Mouse (Mus musculus): ENCODE results near the gene Abcc8.
A peak's percentile ranks its signal among the peaks of the same experiment; 100 is the strongest.

Abcc8 gene

DNA sequence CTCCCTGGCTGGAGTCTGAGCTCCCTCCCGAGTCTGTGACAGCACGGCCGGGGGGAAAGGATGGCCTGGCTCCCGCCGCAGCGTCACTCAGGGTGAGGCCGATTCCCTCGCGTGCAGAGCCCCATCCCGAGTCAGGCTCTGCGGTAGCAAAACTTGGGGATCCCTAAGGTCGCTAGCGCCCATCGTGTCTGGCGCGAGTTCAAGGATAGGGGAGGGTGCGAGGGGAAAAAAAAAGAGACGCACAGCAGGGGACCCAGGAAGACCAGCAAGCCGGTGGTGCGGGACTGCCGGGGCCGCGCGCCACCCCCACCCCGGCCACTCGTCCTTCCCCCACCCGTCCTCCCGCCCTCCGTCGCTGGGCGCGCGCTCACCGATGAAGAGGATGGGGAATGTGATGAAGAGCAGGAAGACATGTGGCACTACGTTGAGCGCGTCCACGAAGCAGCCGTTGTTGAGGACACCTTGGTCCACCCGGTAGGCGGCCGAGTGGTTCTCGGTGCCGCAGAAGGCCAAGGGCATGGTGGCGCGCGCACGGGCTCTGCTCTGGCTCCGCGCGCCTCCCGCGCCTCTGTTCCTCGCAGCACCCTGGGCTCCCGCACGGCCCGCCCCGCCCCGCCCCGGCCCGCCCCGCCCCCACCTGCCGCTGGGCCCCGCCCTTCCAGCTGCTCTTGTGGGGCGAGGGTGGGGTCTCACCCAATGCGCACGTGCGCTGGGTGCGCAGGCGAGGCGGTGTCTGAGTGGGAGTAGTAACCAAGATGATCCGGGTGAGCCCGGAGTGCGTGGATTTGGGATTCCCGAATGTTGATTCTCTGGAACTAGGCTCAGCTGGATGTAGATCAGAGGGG is at the start of gene Abcc8:
Gene Abcc8, minus strand, starts transcription at position 603 of the 845 bp plus-strand sequence.
- H3K27me3 ChIP-seq (ENCODE audit: control insufficient read depth, insufficient read depth, low read length, poor library complexity, severe bottlenecking): no peaks in the 10 kb centered on the region
- H3K36me3 ChIP-seq (ENCODE audit: control insufficient read depth, insufficient read depth, low read length, poor library complexity, severe bottlenecking): no peaks in the 10 kb centered on the region
- DNase-seq (ENCODE audit: low read depth, low spot score): no peak

DNA sequence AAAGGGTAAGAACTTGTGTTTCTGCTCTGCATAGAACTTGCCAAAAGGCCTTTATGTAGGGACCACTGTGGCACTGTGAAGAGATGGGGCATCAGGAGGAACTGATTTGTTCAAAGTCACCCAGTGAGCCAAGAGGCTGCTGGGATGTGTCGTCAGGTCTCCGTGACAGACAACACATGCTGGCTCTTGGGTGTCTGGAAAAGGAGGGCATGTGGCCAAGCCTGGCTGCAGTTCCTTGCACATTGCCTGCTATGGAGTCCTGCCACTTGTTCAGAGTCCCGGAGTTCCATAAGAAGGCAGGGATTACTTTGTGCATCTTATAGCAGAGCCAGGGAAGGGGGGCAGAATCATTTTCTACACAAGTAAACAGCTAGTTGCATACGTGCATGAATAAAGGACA is 47.1 kb upstream of the Abcc8 start:
- H3K36me3 ChIP-seq (ENCODE audit: control insufficient read depth, insufficient read depth, low read length, poor library complexity, severe bottlenecking): no peaks in the 10 kb centered on the region

GRCm38 (mm10) chr7:46226253-46226652 is 46.4 kb upstream of the Abcc8 start:
- Histone ChIP-seq H3K36me3 (ENCODE audit: control insufficient read depth, insufficient read depth, low read length, poor library complexity, severe bottlenecking) (no peaks in the 10 kb centered on the region), H3K27me3 (ENCODE audit: control insufficient read depth, insufficient read depth, low read length, poor library complexity, severe bottlenecking) (no peaks in the 10 kb centered on the region)
- DNase-seq (ENCODE audit: low read depth, low spot score): peak; percentile 47

More for the DNA sequence above, 47.1 kb upstream of the Abcc8 start:
- DNase-seq (ENCODE audit: low read depth, low spot score): no peak
- no peaks in the 10 kb centered on the region for H3K27me3 ChIP-seq (ENCODE audit: control insufficient read depth, insufficient read depth, low read length, poor library complexity, severe bottlenecking)

GRCm38 (mm10) chr7:46220591-46221129 is 40.8 kb upstream of the Abcc8 start:
- Histone ChIP-seq H3K36me3 (ENCODE audit: control insufficient read depth, insufficient read depth, low read length, poor library complexity, severe bottlenecking) (no peaks in the 10 kb centered on the region), H3K27me3 (ENCODE audit: control insufficient read depth, insufficient read depth, low read length, poor library complexity, severe bottlenecking) (no peaks in the 10 kb centered on the region)
- DNase-seq (ENCODE audit: low read depth, low spot score): no peak

DNA sequence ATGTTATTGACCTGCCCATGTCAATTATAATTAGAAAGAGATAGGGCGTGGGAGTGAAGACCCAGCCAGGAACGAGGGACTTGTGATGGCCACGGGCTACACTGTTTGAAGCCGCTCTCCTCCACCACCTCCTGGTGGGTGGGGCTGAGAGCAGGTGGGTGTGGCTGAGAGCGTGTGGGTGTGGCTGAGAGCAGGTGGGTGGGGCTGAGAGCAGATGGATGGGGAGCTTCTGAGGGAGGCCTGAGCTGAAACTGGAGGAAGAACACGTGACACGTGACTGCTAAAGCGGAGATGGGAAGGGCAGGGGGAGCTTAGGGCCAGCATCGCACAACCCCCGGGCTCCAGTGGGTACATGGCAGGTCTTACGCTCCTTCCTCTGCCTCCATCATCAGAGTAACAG is 38.6 kb upstream of the Abcc8 start:
- Histone ChIP-seq H3K27me3 (ENCODE audit: control insufficient read depth, insufficient read depth, low read length, poor library complexity, severe bottlenecking) (no peaks in the 10 kb centered on the region), H3K36me3 (ENCODE audit: control insufficient read depth, insufficient read depth, low read length, poor library complexity, severe bottlenecking) (no peaks in the 10 kb centered on the region)
- peak; percentile 3 for DNase-seq (ENCODE audit: low read depth, low spot score)

DNA sequence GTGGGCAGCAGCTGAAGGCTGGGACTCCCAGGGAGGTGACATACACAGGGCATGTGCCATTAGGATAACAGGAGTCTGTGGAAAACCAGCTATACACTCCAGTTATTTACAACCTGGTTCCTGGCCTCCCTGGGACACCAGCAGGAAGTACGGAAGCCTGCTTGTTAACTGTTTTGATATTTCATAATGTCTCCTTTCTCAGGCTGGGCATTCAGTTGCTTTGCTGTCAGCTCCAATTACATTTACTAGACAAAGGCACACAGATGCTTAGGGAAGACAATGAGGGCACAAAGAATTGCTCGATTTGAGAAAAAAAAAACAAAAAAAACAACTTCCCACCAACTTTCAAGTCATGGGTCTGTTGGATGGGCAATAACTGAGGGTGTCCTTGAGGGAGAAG is 36.6 kb upstream of the Abcc8 start:
- Histone ChIP-seq H3K36me3 (ENCODE audit: control insufficient read depth, insufficient read depth, low read length, poor library complexity, severe bottlenecking) (no peaks in the 10 kb centered on the region), H3K27me3 (ENCODE audit: control insufficient read depth, insufficient read depth, low read length, poor library complexity, severe bottlenecking) (no peaks in the 10 kb centered on the region)
- no peak for DNase-seq (ENCODE audit: low read depth, low spot score)

DNA sequence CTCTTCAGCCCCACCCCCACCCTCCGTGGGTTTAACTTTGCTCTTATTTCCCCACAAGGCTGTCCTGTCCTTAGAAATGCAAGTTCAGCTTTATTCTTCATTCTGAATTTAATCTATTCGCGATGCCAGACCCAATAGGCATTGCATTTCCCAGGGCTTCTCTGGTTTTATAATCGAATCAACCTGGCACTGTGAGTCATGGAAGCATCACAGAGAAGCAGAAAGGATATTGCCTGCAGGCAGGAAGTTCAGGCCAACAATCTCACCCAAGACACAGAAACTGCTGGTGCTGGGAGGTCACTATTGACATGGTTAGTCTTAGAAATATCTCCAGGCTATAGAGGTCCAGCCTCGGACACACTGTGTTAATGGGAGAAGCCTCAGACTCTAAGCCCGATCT is 30.4 kb upstream of the Abcc8 start:
- no peaks in the 10 kb centered on the region for H3K27me3 ChIP-seq (ENCODE audit: control insufficient read depth, insufficient read depth, low read length, poor library complexity, severe bottlenecking)
- H3K36me3 ChIP-seq (ENCODE audit: control insufficient read depth, insufficient read depth, low read length, poor library complexity, severe bottlenecking): no peaks in the 10 kb centered on the region
- DNase-seq (ENCODE audit: low read depth, low spot score): no peak

GRCm38 (mm10) chr7:46208131-46208530 is 28.3 kb upstream of the Abcc8 start:
- no peaks in the 10 kb centered on the region for H3K36me3 ChIP-seq (ENCODE audit: control insufficient read depth, insufficient read depth, low read length, poor library complexity, severe bottlenecking)
- H3K27me3 ChIP-seq (ENCODE audit: control insufficient read depth, insufficient read depth, low read length, poor library complexity, severe bottlenecking): no peaks in the 10 kb centered on the region
- DNase-seq (ENCODE audit: low read depth, low spot score): no peak

DNA sequence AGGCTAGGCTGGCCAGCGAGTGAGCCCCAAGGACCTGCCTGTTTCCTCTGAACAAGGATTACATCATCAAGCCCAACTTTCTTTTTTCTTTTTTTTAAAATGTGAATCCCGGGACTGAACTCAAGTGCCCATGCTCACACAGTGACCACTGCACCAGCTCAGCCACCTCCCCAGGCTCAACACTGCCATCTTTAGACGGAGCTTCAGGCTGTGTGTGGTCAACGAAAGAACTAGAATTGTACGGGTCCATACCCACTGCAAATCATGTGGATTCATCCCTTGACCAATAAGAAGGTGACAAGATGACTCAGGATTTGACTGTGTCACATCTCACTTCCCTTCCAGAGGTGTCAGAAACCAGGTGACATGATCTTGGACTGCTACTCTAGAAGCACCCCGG is 24.9 kb upstream of the Abcc8 start:
- H3K36me3 ChIP-seq (ENCODE audit: control insufficient read depth, insufficient read depth, low read length, poor library complexity, severe bottlenecking): no peaks in the 10 kb centered on the region

GRCm38 (mm10) chr7:46204046-46204471 is 24.2 kb upstream of the Abcc8 start:
- peak; percentile 24 for DNase-seq (ENCODE audit: low read depth, low spot score)
- no peaks in the 10 kb centered on the region for H3K27me3 ChIP-seq (ENCODE audit: control insufficient read depth, insufficient read depth, low read length, poor library complexity, severe bottlenecking)

More for the DNA sequence above, 24.9 kb upstream of the Abcc8 start:
- no peaks in the 10 kb centered on the region for H3K27me3 ChIP-seq (ENCODE audit: control insufficient read depth, insufficient read depth, low read length, poor library complexity, severe bottlenecking)
- DNase-seq (ENCODE audit: low read depth, low spot score): no peak

DNA sequence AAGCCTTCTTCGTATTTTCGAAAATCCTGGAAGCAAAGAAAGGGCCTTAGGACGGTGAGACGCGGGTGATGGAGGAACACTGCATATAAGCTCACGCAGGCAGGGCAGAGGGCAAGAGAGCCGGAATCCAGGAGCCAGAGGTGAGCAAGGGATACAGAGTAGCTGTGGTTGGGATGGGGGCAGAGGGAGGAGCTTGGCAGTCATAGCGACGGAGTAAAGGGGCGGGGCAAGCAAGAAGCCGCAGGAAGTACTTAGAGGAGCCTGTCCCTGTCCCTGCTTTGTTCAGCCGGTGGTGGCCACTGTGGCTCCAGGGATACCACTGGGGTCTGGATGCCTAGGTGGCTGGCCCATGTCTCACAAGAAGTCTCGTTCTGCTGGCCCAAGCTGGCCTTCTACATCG is 21.8 kb upstream of the Abcc8 start:
- Histone ChIP-seq H3K27me3 (ENCODE audit: control insufficient read depth, insufficient read depth, low read length, poor library complexity, severe bottlenecking) (no peaks in the 10 kb centered on the region), H3K36me3 (ENCODE audit: control insufficient read depth, insufficient read depth, low read length, poor library complexity, severe bottlenecking) (no peaks in the 10 kb centered on the region)
- no peak for DNase-seq (ENCODE audit: low read depth, low spot score)

More at GRCm38 (mm10) chr7:46204046-46204471, 24.2 kb upstream of the Abcc8 start:
- H3K36me3 ChIP-seq (ENCODE audit: control insufficient read depth, insufficient read depth, low read length, poor library complexity, severe bottlenecking): no peaks in the 10 kb centered on the region

DNA sequence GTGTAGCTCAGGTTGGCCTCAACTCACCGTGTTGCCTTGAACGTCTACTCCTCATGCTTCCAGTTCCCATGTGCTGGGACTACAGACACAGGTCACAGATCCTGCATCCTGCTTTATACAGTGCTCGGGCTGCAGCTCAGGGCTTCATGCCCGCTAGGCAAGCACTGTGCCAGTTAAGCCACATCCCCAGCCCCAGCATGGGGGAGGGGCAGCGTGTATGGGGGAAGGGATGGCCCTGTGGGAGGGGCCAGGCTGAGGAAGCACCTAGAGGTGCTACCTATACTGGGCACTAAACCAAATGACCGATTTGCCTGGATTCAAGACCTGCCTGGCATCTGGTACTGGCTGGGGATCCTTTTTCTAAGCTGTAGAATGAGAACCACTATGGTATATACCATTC is 20.2 kb upstream of the Abcc8 start:
- Histone ChIP-seq H3K36me3 (ENCODE audit: control insufficient read depth, insufficient read depth, low read length, poor library complexity, severe bottlenecking) (no peaks in the 10 kb centered on the region), H3K27me3 (ENCODE audit: control insufficient read depth, insufficient read depth, low read length, poor library complexity, severe bottlenecking) (no peaks in the 10 kb centered on the region)
- DNase-seq (ENCODE audit: low read depth, low spot score): no peak

- Histone ChIP-seq H3K27me3 (ENCODE audit: control insufficient read depth, insufficient read depth, low read length, poor library complexity, severe bottlenecking) (no peaks in the 10 kb centered on the region), H3K36me3 (ENCODE audit: control insufficient read depth, insufficient read depth, low read length, poor library complexity, severe bottlenecking) (no peaks in the 10 kb centered on the region)
- DNase-seq (ENCODE audit: low read depth, low spot score): no peak
Measured at GRCm38 (mm10) chr7:46195356-46195755, 15.5 kb upstream of the Abcc8 start.

- Histone ChIP-seq H3K36me3 (ENCODE audit: control insufficient read depth, insufficient read depth, low read length, poor library complexity, severe bottlenecking) (no peaks in the 10 kb centered on the region), H3K27me3 (ENCODE audit: control insufficient read depth, insufficient read depth, low read length, poor library complexity, severe bottlenecking) (no peaks in the 10 kb centered on the region)
- no peak for DNase-seq (ENCODE audit: low read depth, low spot score)
Measured at GRCm38 (mm10) chr7:46184232-46184631, 4.4 kb upstream of the Abcc8 start.

GRCm38 (mm10) chr7:46181590-46181989 is 1.8 kb upstream of the Abcc8 start:
- peak; percentile 69 for DNase-seq (ENCODE audit: low read depth, low spot score)
- Histone ChIP-seq H3K36me3 (ENCODE audit: control insufficient read depth, insufficient read depth, low read length, poor library complexity, severe bottlenecking) (no peaks in the 10 kb centered on the region), H3K27me3 (ENCODE audit: control insufficient read depth, insufficient read depth, low read length, poor library complexity, severe bottlenecking) (no peaks in the 10 kb centered on the region)
